Mouse (Mus musculus) kidney, adult 2 months (tissue): ENCODE measurements at regions not wholly inside any gene's neighbourhood (a gene's known extent, or its start where the extent isn't known, plus 50 kb on each side); places are given as distances from the start of the nearest gene placed in this dataset.

Experiments
- CTCF ChIP-seq: fragments of 200-500 bp; conservative IDR thresholded peaks from 2 replicates; pipeline ENCODE4 v1.5.1; 2011; ENCODE audit warnings: low read depth, mild to moderate bottlenecking, control low read depth, low read length, moderate library complexity, mixed read lengths; ENCODE audit not compliant: insufficient read depth, insufficient read length
- POLR2A ChIP-seq: fragments of 200-500 bp; IDR thresholded peaks from one replicate; pipeline ENCODE4 v1.6.1; 2011; ENCODE audit warnings: low read depth, low read length, control low read depth

DNA sequence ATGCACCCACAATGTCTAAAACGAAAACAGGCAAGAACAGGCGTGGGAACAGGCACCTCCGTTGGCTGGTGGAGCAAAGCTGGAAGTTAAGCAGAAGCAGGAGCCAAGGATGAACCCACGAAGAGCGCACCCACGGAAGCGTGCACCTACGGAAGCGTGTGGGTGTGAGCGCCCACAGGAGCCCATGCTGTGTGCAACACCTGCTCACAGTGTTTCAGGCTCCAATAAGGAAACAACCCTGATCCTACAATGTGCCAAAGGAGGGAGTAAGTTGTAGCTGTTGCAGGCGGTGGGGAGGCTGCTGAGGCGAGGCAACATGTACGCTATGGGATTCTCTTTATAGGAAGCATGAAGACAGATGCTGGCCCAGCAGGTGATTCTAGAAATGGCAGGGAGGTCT, 74.6 kb downstream of the Gm5294 start:
- no peak for TF ChIP-seq CTCF
- no peak for TF ChIP-seq POLR2A
